In genomic region chr7:141176173-141176572, GRCm38 (mm10) we compare ENCODE assay signal across 7 mouse cellular contexts. TPM values are rescaled to one million over a fixed set of nuclear protein-coding genes. Genes with fewer than 3 reads are reported as not detected.
DNase-seq lines count a peak whose midpoint lies in the region; ATAC-seq and TF ChIP-seq lines count a peak whose summit lies in the region.

No protein-coding gene starts in this region.

- no peaks in the 10 kb centered on the region for H3K27me3 ChIP-seq in forebrain, embryonic 15.5 days
- 0 out of 2 replicates have a peak, but pooled peaks cover 6% of the 10 kb centered on the region for H3K27me3 ChIP-seq in hindbrain, embryonic 12.5 days
- no peaks in the 10 kb centered on the region for H3K27me3 ChIP-seq in midbrain, embryonic 11.5 days (ENCODE audit: control insufficient read depth, insufficient read depth, low read length)
- H3K27me3 ChIP-seq in small intestine, adult 2 months (ENCODE audit: control insufficient read depth, insufficient read depth, low read length): no peaks in the 10 kb centered on the region

- no peak for ATAC-seq in forebrain, embryonic 15.5 days (replicated peaks)
- no peak for ATAC-seq in hindbrain, embryonic 12.5 days (ENCODE audit: low FRiP score)
- no peak for ATAC-seq in midbrain, embryonic 11.5 days (ENCODE audit: low FRiP score)

- H3K9me3 ChIP-seq in forebrain, embryonic 15.5 days: no peaks in the 10 kb centered on the region
- H3K9me3 ChIP-seq in hindbrain, embryonic 12.5 days (replicated peaks): no peaks in the 10 kb centered on the region
- no peaks in the 10 kb centered on the region for H3K9me3 ChIP-seq in midbrain, embryonic 11.5 days (ENCODE audit: control insufficient read depth, low read length)

- intact Hi-C loops in left cerebral cortex, adult 2 months (cut with DNase I): loop anchor here (1.0 to 5.0 kb wide), 3 partner anchors 84 to 331 kb away; partner anchors contain the start of gene Scgb1c1

- 0 out of 2 replicates have a peak overlapping the region, but pooled peaks have one; percentile 11 for H3K4me2 ChIP-seq in forebrain, embryonic 15.5 days (replicated peaks)
- 0 out of 2 replicates have a peak overlapping the region, but pooled peaks have one; percentile 11 for H3K4me2 ChIP-seq in hindbrain, embryonic 12.5 days (replicated peaks)
- H3K4me2 ChIP-seq in midbrain, embryonic 11.5 days: no peak overlapping the region

- H3K4me1 ChIP-seq in forebrain, embryonic 15.5 days: peaks cover 8% of the 10 kb centered on the region
- peaks cover 8% of the 10 kb centered on the region for H3K4me1 ChIP-seq in hindbrain, embryonic 12.5 days
- H3K4me1 ChIP-seq in midbrain, embryonic 11.5 days (ENCODE audit: control insufficient read depth, insufficient read depth, low read length): peaks cover 8% of the 10 kb centered on the region
- peaks cover 9% of the 10 kb centered on the region; the same call in 1 of the 2 replicates for H3K4me1 ChIP-seq in small intestine, adult 2 months (ENCODE audit: control insufficient read depth, insufficient read depth, insufficient read length, low read length)

- H3K27ac ChIP-seq in forebrain, embryonic 15.5 days (replicated peaks): no peak overlapping the region
- no peak overlapping the region for H3K27ac ChIP-seq in hindbrain, embryonic 12.5 days
- no peak overlapping the region for H3K27ac ChIP-seq in left cerebral cortex, adult 2 months
- H3K27ac ChIP-seq in midbrain, embryonic 11.5 days (ENCODE audit: low read depth, low read length): no peak overlapping the region
- H3K27ac ChIP-seq in small intestine, adult 2 months (ENCODE audit: insufficient read depth, low read depth, low read length): no peak overlapping the region

- no peak overlapping the region for H3K4me3 ChIP-seq in forebrain, embryonic 15.5 days
- no peak overlapping the region for H3K4me3 ChIP-seq in hindbrain, embryonic 12.5 days
- H3K4me3 ChIP-seq in left cerebral cortex, adult 2 months: no peak overlapping the region
- no peak overlapping the region for H3K4me3 ChIP-seq in midbrain, embryonic 11.5 days (ENCODE audit: low read depth, low read length)
- H3K4me3 ChIP-seq in small intestine, adult 2 months (ENCODE audit: low read depth, low read length): no peak overlapping the region

- DNase-seq in Muller cell, postnatal 12 days (ENCODE audit: inconsistent ontology term): peak; percentile 69
- peak; percentile 76 for DNase-seq in brain, embryonic 18.5 days (ENCODE audit: low read depth, low spot score)
- peak; percentile 82 to 85 for DNase-seq in left cerebral cortex, adult 2 months (ENCODE audit: extremely low spot score in 1 of 2, low spot score in 2 of 2)
- DNase-seq in midbrain, embryonic 11.5 days (ENCODE audit: low spot score, missing footprints): peak; percentile 95

- WGBS in forebrain, embryonic 15.5 days: under 1% methylated on average over 8 of the region's 8 CpGs
- 3% methylated on average over 8 of the region's 8 CpGs for WGBS in hindbrain, embryonic 12.5 days
- WGBS in midbrain, embryonic 11.5 days: 3% methylated on average over 8 of the region's 8 CpGs
- under 1% methylated on average over 8 of the region's 8 CpGs for WGBS in small intestine, adult 2 months

- TF ChIP-seq CTCF in left cerebral cortex, adult 2 months (IDR thresholded peaks at IDR 0.05): peak; percentile 89
- TF ChIP-seq CTCF in small intestine, adult 2 months (IDR thresholded peaks at IDR 0.05; ENCODE audit: extremely low read depth, insufficient read length, insufficient replicate concordance, low read depth, low read length): peak; percentile 92; the same call in 1 of the 2 replicates

- no peak overlapping the region; the same call in 1 of the 2 replicates for H3K9ac ChIP-seq in forebrain, embryonic 15.5 days (replicated peaks)
- H3K9ac ChIP-seq in hindbrain, embryonic 12.5 days: no peak overlapping the region
- no peak overlapping the region for H3K9ac ChIP-seq in midbrain, embryonic 11.5 days (ENCODE audit: low read length)

- no peak for TF ChIP-seq POLR2A in small intestine, adult 2 months (IDR thresholded peaks at IDR 0.05; ENCODE audit: low read depth, low read length)

- no peaks in the 10 kb centered on the region for H3K36me3 ChIP-seq in forebrain, embryonic 15.5 days
- no peaks in the 10 kb centered on the region for H3K36me3 ChIP-seq in hindbrain, embryonic 12.5 days
- H3K36me3 ChIP-seq in midbrain, embryonic 11.5 days (ENCODE audit: control insufficient read depth, insufficient read depth, low read length): no peaks in the 10 kb centered on the region
- no peaks in the 10 kb centered on the region for H3K36me3 ChIP-seq in small intestine, adult 2 months (ENCODE audit: control insufficient read depth, insufficient read depth, low read length)

RNA-seq across cellular contexts. Expression of gene Rnh1, which starts 3.5 kb away (rescaled TPM):
- polyA plus RNA-seq in forebrain, embryonic 15.5 days (2015; fragmentation: Nextera tagmentation; extraction: Ambion mirVana): 42.3 and 44.0 TPM in 2 replicates
- 61.0 and 61.9 TPM in 2 replicates for polyA plus RNA-seq in hindbrain, embryonic 12.5 days (2016; fragmentation: Nextera tagmentation; extraction: Ambion mirVana)
- 10 to 100 TPM; 36.5 to 37.3 TPM for total RNA-seq in left cerebral cortex, adult 2 months (2021)
- 54.6 and 56.7 TPM in 2 replicates for polyA plus RNA-seq in midbrain, embryonic 11.5 days (2014; fragmentation: Nextera tagmentation; extraction: Ambion mirVana)
- polyA plus RNA-seq in small intestine, adult 2 months (2012; rRNA removed): 113 and 162 TPM in 2 replicates

RNA-seq across cellular contexts. Expression of gene Hras, which starts 17.6 kb away (rescaled TPM):
- 126 and 127 TPM in 2 replicates for polyA plus RNA-seq in forebrain, embryonic 15.5 days (2015; fragmentation: Nextera tagmentation; extraction: Ambion mirVana)
- 95.1 and 103 TPM in 2 replicates for polyA plus RNA-seq in hindbrain, embryonic 12.5 days (2016; fragmentation: Nextera tagmentation; extraction: Ambion mirVana)
- total RNA-seq in left cerebral cortex, adult 2 months (2021): 100 to 1,000 TPM; 219 to 244 TPM
- polyA plus RNA-seq in midbrain, embryonic 11.5 days (2014; fragmentation: Nextera tagmentation; extraction: Ambion mirVana): 86.1 and 103 TPM in 2 replicates
- polyA plus RNA-seq in small intestine, adult 2 months (2012; rRNA removed): 49.1 and 67.1 TPM in 2 replicates

RNA-seq across cellular contexts. Expression of gene Lrrc56, which starts 17.8 kb away (rescaled TPM):
- 10.3 and 12.7 TPM in 2 replicates for polyA plus RNA-seq in forebrain, embryonic 15.5 days (2015; fragmentation: Nextera tagmentation; extraction: Ambion mirVana)
- polyA plus RNA-seq in hindbrain, embryonic 12.5 days (2016; fragmentation: Nextera tagmentation; extraction: Ambion mirVana): 10.8 and 12.2 TPM in 2 replicates
- total RNA-seq in left cerebral cortex, adult 2 months (2021): 1 to 10 TPM; 3.9 to 5.0 TPM
- polyA plus RNA-seq in midbrain, embryonic 11.5 days (2014; fragmentation: Nextera tagmentation; extraction: Ambion mirVana): 7.5 and 8.8 TPM in 2 replicates
- polyA plus RNA-seq in small intestine, adult 2 months (2012; rRNA removed): 4.0 and 7.4 TPM in 2 replicates

RNA-seq across cellular contexts. Expression of gene Lmntd2, which starts 37.7 kb away (rescaled TPM):
- polyA plus RNA-seq in forebrain, embryonic 15.5 days (2015; fragmentation: Nextera tagmentation; extraction: Ambion mirVana): 0.75 and 1.4 TPM in 2 replicates
- 3.3 and 3.9 TPM in 2 replicates for polyA plus RNA-seq in hindbrain, embryonic 12.5 days (2016; fragmentation: Nextera tagmentation; extraction: Ambion mirVana)
- not detected for total RNA-seq in left cerebral cortex, adult 2 months (2021)
- 2.1 and 2.5 TPM in 2 replicates for polyA plus RNA-seq in midbrain, embryonic 11.5 days (2014; fragmentation: Nextera tagmentation; extraction: Ambion mirVana)
- polyA plus RNA-seq in small intestine, adult 2 months (2012; rRNA removed): 4.9 and 8.1 TPM in 2 replicates

RNA-seq across cellular contexts. Expression of gene Rassf7, which starts 39.5 kb away (rescaled TPM):
- polyA plus RNA-seq in forebrain, embryonic 15.5 days (2015; fragmentation: Nextera tagmentation; extraction: Ambion mirVana): 24.6 and 26.9 TPM in 2 replicates
- polyA plus RNA-seq in hindbrain, embryonic 12.5 days (2016; fragmentation: Nextera tagmentation; extraction: Ambion mirVana): 34.7 and 35.6 TPM in 2 replicates
- 1 to 10 TPM in 1 of 2 experiments, under 1 TPM in 1; 0.94 to 1.3 TPM for total RNA-seq in left cerebral cortex, adult 2 months (2021)
- polyA plus RNA-seq in midbrain, embryonic 11.5 days (2014; fragmentation: Nextera tagmentation; extraction: Ambion mirVana): 33.5 and 38.3 TPM in 2 replicates
- 115 and 258 TPM in 2 replicates for polyA plus RNA-seq in small intestine, adult 2 months (2012; rRNA removed)
